Mouse (Mus musculus) heart, embryonic 11.5 days (tissue): ENCODE data around the gene Gm45713. TPM values are rescaled to one million over a fixed set of nuclear protein-coding genes. Genes with fewer than 3 reads are reported as not detected.

ENCODE experiments used
- ATAC-seq: fragments of 200-750 bp; cut with Nextera tagmentation; replicated peaks from 2 replicates; pipeline ENCODE4 v1.8.0; 2017; ENCODE audit warnings: moderate library complexity; ENCODE audit not compliant: insufficient number of reproducible peaks, low FRiP score, low TSS enrichment
- H3K27ac ChIP-seq: fragments of 300-500 bp; sonication (generic); 2 replicates; pipeline ENCODE4 v1.5.1; 2014; ENCODE audit warnings: mild to moderate bottlenecking, low read depth, low read length
- H3K27me3 ChIP-seq: fragments of 300-500 bp; sonication (generic); 2 replicates; pipeline ENCODE4 v1.6.1; 2014; ENCODE audit warnings: mild to moderate bottlenecking, low read length, mixed read lengths; ENCODE audit not compliant: control insufficient read depth, insufficient read depth
- H3K36me3 ChIP-seq: fragments of 300-500 bp; sonication (generic); 2 replicates; pipeline ENCODE4 v1.6.1; 2014; ENCODE audit warnings: mild to moderate bottlenecking, low read length, moderate library complexity, mixed read lengths; ENCODE audit not compliant: control insufficient read depth, insufficient read depth
- H3K4me1 ChIP-seq: fragments of 300-500 bp; sonication (generic); 2 replicates; pipeline ENCODE4 v1.6.1; 2014; ENCODE audit warnings: low read length; ENCODE audit not compliant: control insufficient read depth, insufficient read depth
- H3K4me2 ChIP-seq: fragments of 300-500 bp; sonication (generic); 2 replicates; pipeline ENCODE4 v1.6.1; 2014; ENCODE audit warnings: mild to moderate bottlenecking, moderate library complexity
- H3K4me3 ChIP-seq: fragments of 300-500 bp; sonication (generic); 2 replicates; pipeline ENCODE4 v1.5.1; 2014; ENCODE audit warnings: low read depth, low read length
- H3K9ac ChIP-seq: fragments of 300-500 bp; sonication (generic); 2 replicates; pipeline ENCODE4 v1.6.1; 2014; ENCODE audit warnings: mild to moderate bottlenecking, low read depth, low read length, moderate library complexity
- H3K9me3 ChIP-seq: fragments of 300-500 bp; sonication (generic); replicated peaks from 2 replicates; pipeline ENCODE4 v1.6.1; 2016; ENCODE audit warnings: low read length; ENCODE audit not compliant: control insufficient read depth
- WGBS: fragments of 180-500 bp; shearing (Covaris S2); extraction: QIAGEN DNeasy Blood & Tissue Kit; methylation state at CpG from one replicate; pipeline ENCODE4 v1.1.7; 2014; ENCODE audit not compliant: insufficient replicate concordance; 5-methylcytosine and 5-hydroxymethylcytosine counted together
- polyA plus RNA-seq: library from polyadenylated mRNA; unstranded; fragments of >200 nt; fragmentation: Nextera tagmentation; extraction: Ambion mirVana; gene quantifications from 2 replicates; pipeline ENCODE4 v1.2.1, GENCODE M21; 2014

The Gm45713 gene
- polyA plus RNA-seq, 1 experiment from 2014 or later, result 0.21 TPM

DNA sequence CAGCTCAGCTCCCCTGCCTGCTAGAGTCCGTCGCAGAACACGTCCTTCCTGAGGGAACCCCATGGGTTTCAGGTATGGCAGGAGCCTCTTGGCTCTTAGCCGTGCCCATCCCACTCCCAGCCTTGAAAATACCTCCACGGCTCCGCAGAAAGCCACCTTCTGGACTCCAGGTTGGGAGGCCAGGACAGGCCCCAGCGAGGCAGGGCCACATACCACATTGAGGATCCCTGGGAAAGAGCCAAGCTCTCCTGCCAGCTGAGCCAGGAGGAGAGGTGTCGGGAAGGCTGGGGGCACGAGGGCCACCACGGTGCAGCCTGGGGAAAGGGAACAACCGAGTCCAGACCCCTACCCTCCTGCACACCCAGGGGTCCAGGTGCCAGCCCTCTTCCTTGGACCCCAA is 11.2 kb upstream of the Gm45713 start:
- WGBS, result 90% methylated on average over 11 of the region's 11 CpGs
- H3K36me3 ChIP-seq, result peaks cover 3% of the 10 kb centered on the region

DNA sequence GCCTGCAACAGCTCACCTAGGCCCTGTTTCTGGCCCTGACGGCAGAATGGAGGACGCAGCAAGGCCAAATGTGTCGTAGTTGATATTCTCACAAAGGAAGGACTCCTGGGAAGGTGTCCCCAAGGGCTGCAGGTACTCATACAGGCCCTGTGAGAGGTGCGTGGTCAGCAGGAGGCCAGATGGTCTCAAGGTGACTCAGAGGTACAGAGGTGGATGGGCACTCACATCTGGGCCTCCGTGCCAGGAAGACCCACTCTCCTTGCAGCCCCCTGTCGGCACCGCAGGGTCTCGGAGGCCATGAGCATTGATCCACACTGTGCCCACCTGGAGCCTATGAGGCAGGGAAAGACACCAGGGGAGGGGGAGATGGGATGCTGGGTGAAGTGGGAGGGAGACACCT is 9.4 kb upstream of the Gm45713 start:
- 93% methylated on average over 8 of the region's 8 CpGs for WGBS
- Histone ChIP-seq H3K9me3 (no peaks in the 10 kb centered on the region), H3K4me3 (no peak overlapping the region), H3K27me3 (no peaks in the 10 kb centered on the region), H3K4me1 (peaks cover under 1% of the 10 kb centered on the region; the same call in 1 of the 2 replicates), H3K36me3 (peaks cover 3% of the 10 kb centered on the region), H3K27ac (no peak overlapping the region), H3K9ac (no peak overlapping the region), H3K4me2 (no peak overlapping the region)
- no peak for ATAC-seq

More for the DNA sequence above, 11.2 kb upstream of the Gm45713 start:
- Histone ChIP-seq H3K27me3 (no peaks in the 10 kb centered on the region), H3K4me3 (no peak overlapping the region), H3K4me1 (peaks cover 3% of the 10 kb centered on the region; the same call in 1 of the 2 replicates), H3K9me3 (no peaks in the 10 kb centered on the region), H3K9ac (no peak overlapping the region), H3K27ac (no peak overlapping the region), H3K4me2 (no peak overlapping the region)
- no peak for ATAC-seq

DNA sequence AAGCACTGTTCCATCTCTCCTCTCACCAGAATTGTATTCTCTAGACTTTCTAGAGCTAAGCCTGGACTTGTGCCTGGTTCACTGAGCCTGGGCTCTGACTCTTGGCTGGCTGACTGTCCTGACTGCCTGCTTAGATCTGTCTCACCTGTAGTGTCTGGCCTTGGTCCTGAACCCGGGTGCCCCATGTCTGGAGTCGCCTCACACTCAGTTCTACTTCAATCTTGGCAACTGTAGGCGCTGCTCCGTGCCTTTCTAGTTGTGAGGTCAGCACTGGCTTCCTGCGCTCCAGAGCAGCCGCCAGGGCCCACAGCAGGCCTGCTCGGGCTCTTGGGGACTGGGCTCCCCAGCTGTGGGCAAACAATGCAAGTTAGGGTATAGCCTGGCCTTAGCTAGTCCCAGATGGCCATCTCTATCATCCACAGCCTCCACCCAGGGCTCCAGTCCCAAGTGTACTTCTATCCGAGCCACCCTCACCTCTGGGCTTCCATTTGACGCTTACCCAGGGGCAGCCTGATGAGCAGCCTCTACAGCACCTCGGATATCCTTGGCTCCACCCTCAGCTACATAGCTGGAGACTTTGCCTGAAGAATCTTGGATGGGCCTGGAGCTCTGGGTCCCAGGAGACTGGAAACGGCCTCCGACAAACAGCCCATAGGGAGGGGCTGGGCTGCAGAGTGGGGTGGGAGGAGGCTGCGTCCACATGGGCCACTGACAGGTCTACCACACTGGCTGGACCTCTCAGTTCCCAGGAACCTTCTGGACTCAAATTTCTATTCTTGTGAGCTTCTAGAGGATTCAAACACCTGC is 8.5 kb upstream of the Gm45713 start:
- H3K9me3 ChIP-seq, result no peaks in the 10 kb centered on the region
- peaks cover 3% of the 10 kb centered on the region for H3K36me3 ChIP-seq
- WGBS, result 84% methylated on average over 13 of the region's 13 CpGs
- H3K9ac ChIP-seq, result no peak overlapping the region
- H3K4me1 ChIP-seq, result 0 out of 2 replicates have a peak, but pooled peaks cover 2% of the 10 kb centered on the region
- ATAC-seq, result no peak
- no peak overlapping the region for H3K4me3 ChIP-seq
- no peak overlapping the region for H3K4me2 ChIP-seq
- no peak overlapping the region for H3K27ac ChIP-seq
- H3K27me3 ChIP-seq, result no peaks in the 10 kb centered on the region

DNA sequence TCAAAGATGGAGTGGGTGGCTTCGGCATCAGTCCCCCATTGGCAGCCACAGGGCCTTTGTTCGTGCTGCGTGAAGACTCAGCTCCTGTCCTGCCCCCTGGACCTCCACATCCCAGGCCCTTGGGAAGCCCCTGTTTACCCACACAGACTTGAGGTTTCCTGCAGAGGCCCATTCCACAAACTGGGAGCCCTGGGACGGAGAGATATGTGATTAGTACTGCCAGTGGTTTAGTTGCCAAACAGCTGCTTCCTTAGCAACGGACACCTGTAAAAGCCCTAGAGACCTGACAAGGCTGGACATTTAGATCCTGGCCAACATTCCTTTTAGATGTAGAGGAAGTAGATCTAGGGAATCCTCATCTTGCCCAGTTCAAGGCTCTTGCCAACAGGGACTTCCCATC is 5.9 kb upstream of the Gm45713 start:
- Histone ChIP-seq H3K4me3 (no peak overlapping the region), H3K27me3 (no peaks in the 10 kb centered on the region), H3K36me3 (peaks cover 3% of the 10 kb centered on the region), H3K27ac (no peak overlapping the region), H3K9me3 (no peaks in the 10 kb centered on the region), H3K9ac (no peak overlapping the region), H3K4me2 (no peak overlapping the region), H3K4me1 (peaks cover 8% of the 10 kb centered on the region; the same call in 1 of the 2 replicates)
- ATAC-seq, result no peak
- 87% methylated on average over 5 of the region's 5 CpGs for WGBS

DNA sequence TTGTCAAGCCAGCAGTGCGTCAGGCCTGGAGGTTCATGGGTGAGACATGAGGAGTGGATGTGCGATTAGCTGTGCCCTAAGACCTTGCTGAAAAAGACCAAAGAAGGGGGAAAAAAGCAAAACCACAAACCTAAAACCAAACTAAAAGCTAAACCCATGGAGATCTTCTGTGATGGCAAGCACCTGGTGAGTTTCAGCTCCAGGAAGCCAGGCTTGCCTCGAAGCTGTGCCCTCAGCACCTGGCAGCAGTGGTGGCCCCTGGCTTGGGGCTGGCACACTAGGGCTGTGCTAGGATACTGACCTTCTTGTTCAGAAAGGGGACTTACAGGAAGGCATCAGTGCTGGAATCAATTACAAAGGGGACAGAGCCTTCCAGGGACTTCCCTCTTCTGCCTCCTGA is 5.3 kb upstream of the Gm45713 start:
- H3K9me3 ChIP-seq, result no peaks in the 10 kb centered on the region
- 87% methylated on average over 3 of the region's 3 CpGs for WGBS
- H3K27me3 ChIP-seq, result no peaks in the 10 kb centered on the region
- no peak for ATAC-seq
- H3K9ac ChIP-seq, result no peak overlapping the region
- peaks cover 3% of the 10 kb centered on the region for H3K36me3 ChIP-seq
- H3K4me1 ChIP-seq, result peaks cover 8% of the 10 kb centered on the region; the same call in 1 of the 2 replicates
- no peak overlapping the region for H3K4me2 ChIP-seq
- H3K27ac ChIP-seq, result no peak overlapping the region
- H3K4me3 ChIP-seq, result no peak overlapping the region

DNA sequence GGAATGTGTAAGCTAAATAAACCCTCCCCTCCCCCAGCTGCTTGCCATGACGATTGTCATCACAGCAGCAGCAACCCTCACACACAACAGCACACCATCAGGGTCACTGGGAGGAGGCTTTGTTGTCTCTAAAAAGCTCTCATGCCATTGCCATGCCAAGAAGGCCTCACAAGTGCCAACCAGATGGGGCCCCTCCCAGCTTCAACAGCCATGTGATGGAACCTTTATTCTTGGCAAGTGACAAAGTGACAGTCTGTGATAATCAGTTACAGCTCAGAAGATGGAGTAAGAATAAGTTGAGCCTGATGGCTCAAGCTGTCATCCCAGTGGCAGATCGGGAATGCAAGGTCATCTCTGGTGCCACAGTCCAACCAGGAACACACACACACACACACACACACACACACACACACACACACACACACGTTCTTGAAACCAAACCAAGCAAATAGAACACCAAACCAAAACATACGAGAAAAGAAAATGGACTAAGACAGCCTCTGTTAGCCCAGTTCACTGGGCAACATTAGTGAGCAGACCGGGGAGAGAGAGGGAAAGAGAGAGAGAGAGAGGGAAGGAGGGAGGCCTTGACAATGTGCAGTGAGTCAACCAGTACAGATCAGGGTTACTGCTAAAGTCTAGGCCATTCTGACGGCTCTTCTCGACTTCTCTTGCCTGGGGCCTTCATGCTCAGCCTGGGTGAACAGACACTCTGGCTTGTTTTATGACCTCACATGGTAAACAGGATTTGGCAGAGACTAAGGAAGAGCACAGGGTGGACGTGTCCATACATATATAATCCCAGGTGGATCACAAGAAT is 4.1 kb upstream of the Gm45713 start:
- H3K36me3 ChIP-seq, result no peaks in the 10 kb centered on the region; the same call in none of the 2 replicates
- peaks cover 4% of the 10 kb centered on the region; the same call in 1 of the 2 replicates for H3K27me3 ChIP-seq
- no peak overlapping the region for H3K4me2 ChIP-seq
- H3K4me1 ChIP-seq, result peaks cover 8% of the 10 kb centered on the region
- H3K9me3 ChIP-seq, result no peaks in the 10 kb centered on the region
- no peak for ATAC-seq
- 76% methylated on average over 8 of the region's 8 CpGs for WGBS
- no peak overlapping the region for H3K9ac ChIP-seq
- no peak overlapping the region for H3K27ac ChIP-seq
- H3K4me3 ChIP-seq, result no peak overlapping the region

DNA sequence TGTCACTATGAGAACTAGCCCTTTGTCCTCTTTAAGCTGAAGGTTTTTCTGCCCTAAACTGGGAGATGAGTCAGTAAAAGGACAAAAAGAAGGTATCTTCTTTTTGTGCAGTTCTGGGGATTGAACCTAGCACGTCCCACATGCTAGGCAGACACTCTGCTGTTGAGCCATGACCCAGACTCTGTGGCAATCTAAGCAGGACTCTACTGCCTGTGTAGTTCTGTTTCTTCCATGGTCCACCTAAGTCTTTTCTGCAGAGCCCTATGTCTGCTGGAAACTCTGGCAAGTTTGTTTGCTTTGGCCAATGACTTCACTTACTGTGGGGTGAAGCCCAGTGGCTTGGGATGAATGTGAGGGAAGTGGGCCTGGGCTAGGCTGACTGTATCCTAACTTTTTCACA is 2.4 kb upstream of the Gm45713 start:
- no peaks in the 10 kb centered on the region; the same call in 1 of the 2 replicates for H3K36me3 ChIP-seq

DNA sequence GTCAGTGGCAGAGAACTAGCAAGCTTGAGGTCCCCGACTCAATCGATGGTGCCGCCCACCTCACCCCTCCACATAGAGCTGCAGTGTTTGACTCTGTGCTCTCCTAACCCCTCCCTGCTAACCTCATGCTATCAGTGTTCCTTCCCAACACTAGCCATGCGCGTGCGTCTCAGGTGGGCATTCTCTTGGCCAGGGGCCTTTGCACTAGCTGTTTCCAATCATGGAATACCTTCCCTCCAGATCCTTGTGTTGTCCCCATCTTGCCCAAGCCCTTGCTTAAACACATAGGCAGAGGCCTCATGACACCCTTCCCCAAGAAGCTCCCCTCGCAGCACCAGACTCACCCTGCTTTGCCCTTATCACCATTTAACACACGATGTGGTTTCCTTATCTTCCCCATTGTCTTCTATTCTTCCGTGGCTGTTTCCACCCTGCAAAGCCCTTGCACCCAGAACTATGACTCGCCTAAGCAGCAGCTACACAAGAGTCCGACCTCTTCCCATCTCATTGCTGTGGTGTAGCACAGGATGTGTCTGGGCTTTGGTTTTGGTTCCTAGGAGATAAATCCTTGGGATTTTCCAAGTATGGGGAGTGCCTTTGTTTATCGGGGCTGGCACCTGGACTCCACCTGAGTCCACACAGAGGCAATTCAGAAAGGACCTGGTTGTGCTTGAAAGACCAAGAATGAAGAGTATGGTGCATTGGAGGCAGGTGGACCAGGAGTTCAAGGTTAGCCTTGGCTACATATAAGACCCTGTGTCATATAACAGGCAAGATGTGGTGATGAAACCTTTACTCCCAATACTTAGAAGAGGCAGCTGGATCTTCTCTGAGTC is 1.4 kb upstream of the Gm45713 start:
- Histone ChIP-seq H3K4me2 (peak overlapping the region; percentile 88), H3K27me3 (peaks cover 4% of the 10 kb centered on the region; the same call in 1 of the 2 replicates), H3K4me3 (no peak overlapping the region), H3K36me3 (no peaks in the 10 kb centered on the region), H3K4me1 (peaks cover 8% of the 10 kb centered on the region), H3K9me3 (no peaks in the 10 kb centered on the region), H3K9ac (0 out of 2 replicates have a peak overlapping the region, but pooled peaks have one; percentile 7), H3K27ac (peak overlapping the region; percentile 74)
- 57% methylated on average over 12 of the region's 12 CpGs for WGBS
- ATAC-seq, result peak; percentile 58

More for the DNA sequence above, 2.4 kb upstream of the Gm45713 start:
- no peak for ATAC-seq
- H3K4me1 ChIP-seq, result peaks cover 8% of the 10 kb centered on the region
- H3K4me2 ChIP-seq, result peak overlapping the region; percentile 0
- H3K9me3 ChIP-seq, result no peaks in the 10 kb centered on the region
- no peak overlapping the region; the same call in 1 of the 2 replicates for H3K9ac ChIP-seq
- no peak overlapping the region for H3K4me3 ChIP-seq
- peak overlapping the region; percentile 74; the same call in 1 of the 2 replicates for H3K27ac ChIP-seq
- 65% methylated on average over 1 of the region's 1 CpGs for WGBS
- peaks cover 4% of the 10 kb centered on the region; the same call in 1 of the 2 replicates for H3K27me3 ChIP-seq
